Mouse (Mus musculus): ENCODE data around the gene Clk1.

The Clk1 gene

DNA sequence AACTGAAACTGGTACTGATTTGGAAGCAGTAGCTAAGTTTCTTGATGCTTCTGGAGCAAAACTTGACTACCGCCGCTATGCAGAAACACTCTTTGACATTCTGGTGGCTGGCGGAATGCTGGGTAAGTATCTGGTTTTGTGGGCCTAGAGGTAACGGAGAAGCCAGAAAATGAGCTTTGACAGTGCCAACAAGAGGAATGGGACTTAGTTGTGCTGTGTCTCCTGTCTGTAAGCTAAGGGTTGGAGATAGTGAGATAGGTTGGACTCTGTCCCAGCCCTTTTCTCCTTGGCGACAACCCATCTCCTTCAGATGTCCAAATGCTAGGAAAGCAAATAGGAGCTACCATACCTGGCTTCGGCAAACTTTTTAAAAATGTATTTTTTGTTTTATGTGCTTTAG is 26.1 kb downstream of the Clk1 start:
- H3K4me1 ChIP-seq (replicated peaks; ENCODE audit: low read depth, low read length): peaks cover 71% of the 10 kb centered on the region
- peaks cover 84% of the 10 kb centered on the region for H3K36me3 ChIP-seq (ENCODE audit: insufficient read depth, low read length)
- H3K4me3 ChIP-seq (replicated peaks; ENCODE audit: low read length): no peak overlapping the region
- TF ChIP-seq POU5F1 (IDR thresholded peaks at IDR 0.05; ENCODE audit: borderline replicate concordance, low read length): no peak
- TF ChIP-seq NANOG (IDR thresholded peaks at IDR 0.05; ENCODE audit: borderline replicate concordance, low read length): no peak
- no peak for TF ChIP-seq CTCF (conservative IDR thresholded peaks at IDR 0.05; ENCODE audit: low read length)
- H3K9me3 ChIP-seq (ENCODE audit: low read length): no peaks in the 10 kb centered on the region
- H3K27me3 ChIP-seq (ENCODE audit: insufficient read depth, low read length): no peaks in the 10 kb centered on the region

GRCm38 (mm10) chr1:58396179-58396578 is 27.7 kb downstream of the Clk1 start:
- H3K4me1 ChIP-seq (replicated peaks; ENCODE audit: low read depth, low read length): peaks cover 65% of the 10 kb centered on the region
- H3K27me3 ChIP-seq (ENCODE audit: insufficient read depth, low read length): no peaks in the 10 kb centered on the region
- H3K36me3 ChIP-seq (ENCODE audit: insufficient read depth, low read length): peaks cover 69% of the 10 kb centered on the region

DNA sequence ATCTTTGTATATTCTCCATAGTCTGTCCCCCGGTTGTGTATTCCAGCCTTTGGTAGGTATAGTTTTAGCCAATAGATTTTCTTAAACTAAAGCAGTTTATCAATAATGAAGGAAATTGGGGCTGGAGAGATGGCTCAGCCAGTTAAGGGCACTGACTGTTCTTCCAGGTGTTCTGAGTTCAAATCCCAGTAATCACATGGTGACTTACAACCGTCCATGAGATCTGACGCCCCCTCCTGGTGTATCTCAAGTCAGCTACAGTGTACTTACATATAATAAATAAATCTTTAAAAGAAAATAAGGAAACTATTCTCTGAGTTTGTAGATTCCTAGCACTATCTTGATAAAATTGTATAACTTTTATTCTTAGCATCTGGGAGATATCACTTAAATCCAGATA is 28.5 kb downstream of the Clk1 start:
- Histone ChIP-seq H3K36me3 (ENCODE audit: insufficient read depth, low read length) (peaks cover 60% of the 10 kb centered on the region), H3K9me3 (ENCODE audit: low read length) (no peaks in the 10 kb centered on the region), H3K4me3 (replicated peaks; ENCODE audit: low read length) (peak overlapping the region; percentile 91; the same call in 1 of the 2 replicates), H3K27me3 (ENCODE audit: insufficient read depth, low read length) (no peaks in the 10 kb centered on the region), H3K4me1 (replicated peaks; ENCODE audit: low read depth, low read length) (peaks cover 61% of the 10 kb centered on the region)
- TF ChIP-seq POU5F1 (IDR thresholded peaks at IDR 0.05; ENCODE audit: borderline replicate concordance, low read length) (no peak), NANOG (IDR thresholded peaks at IDR 0.05; ENCODE audit: borderline replicate concordance, low read length) (no peak), CTCF (conservative IDR thresholded peaks at IDR 0.05; ENCODE audit: low read length) (no peak; the same call in 1 of the 2 replicates)

More at GRCm38 (mm10) chr1:58396179-58396578, 27.7 kb downstream of the Clk1 start:
- H3K9me3 ChIP-seq (ENCODE audit: low read length): no peaks in the 10 kb centered on the region
- H3K4me3 ChIP-seq (replicated peaks; ENCODE audit: low read length): no peak overlapping the region
- no peak for TF ChIP-seq NANOG (IDR thresholded peaks at IDR 0.05; ENCODE audit: borderline replicate concordance, low read length)
- peak; percentile 26 for TF ChIP-seq CTCF (conservative IDR thresholded peaks at IDR 0.05; ENCODE audit: low read length)

GRCm38 (mm10) chr1:58393284-58394195 is 30.3 kb downstream of the Clk1 start:
- TF ChIP-seq CTCF (conservative IDR thresholded peaks at IDR 0.05; ENCODE audit: low read length) (no peak), POU5F1 (IDR thresholded peaks at IDR 0.05; ENCODE audit: borderline replicate concordance, low read length) (no peak), NANOG (IDR thresholded peaks at IDR 0.05; ENCODE audit: borderline replicate concordance, low read length) (no peak)
- Histone ChIP-seq H3K4me3 (replicated peaks; ENCODE audit: low read length) (peak overlapping the region; percentile 91), H3K9me3 (ENCODE audit: low read length) (no peaks in the 10 kb centered on the region), H3K4me1 (replicated peaks; ENCODE audit: low read depth, low read length) (peaks cover 50% of the 10 kb centered on the region), H3K27me3 (ENCODE audit: insufficient read depth, low read length) (no peaks in the 10 kb centered on the region), H3K36me3 (ENCODE audit: insufficient read depth, low read length) (peaks cover 42% of the 10 kb centered on the region)

DNA sequence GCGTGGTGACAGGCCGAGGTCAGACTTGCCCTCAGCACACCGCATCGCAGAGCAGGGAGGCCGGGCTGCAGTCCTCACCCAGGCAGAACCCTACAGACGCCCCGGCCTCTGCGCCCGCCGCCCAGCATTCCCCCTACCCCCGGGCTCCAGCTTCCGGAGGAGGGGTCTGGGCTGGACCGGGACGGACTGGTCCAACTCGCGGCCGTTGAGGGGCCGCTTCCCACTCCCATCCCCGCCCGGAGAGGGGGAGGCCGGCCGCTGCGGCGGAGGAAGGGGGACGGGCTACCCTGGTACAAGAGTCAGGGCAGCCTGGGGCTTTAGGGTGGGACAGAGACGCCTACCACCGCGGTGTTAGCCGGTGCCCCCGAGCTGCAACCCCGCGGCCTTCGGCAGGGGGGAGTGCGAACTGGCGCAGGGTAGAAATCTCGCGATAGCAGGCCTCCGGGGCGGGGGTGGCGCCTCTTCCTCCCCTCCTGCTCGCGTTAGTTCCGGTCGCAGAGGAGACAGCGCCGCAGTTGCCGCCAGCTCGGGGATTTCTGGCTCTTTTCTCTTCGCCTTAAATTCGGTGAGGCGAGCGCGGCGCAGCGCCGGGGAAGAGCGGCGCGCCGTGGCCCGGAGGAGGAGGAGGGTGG is 31.1 kb downstream of the Clk1 start, which contains the start of gene Bzw1:
TSS of gene Bzw1 (plus strand) at position 247 of the 632 bp plus-strand sequence.
- H3K36me3 ChIP-seq (ENCODE audit: insufficient read depth, low read length): peaks cover 35% of the 10 kb centered on the region
- H3K4me3 ChIP-seq (replicated peaks; ENCODE audit: low read length): peak within 1 kb of the TSS; percentile 91
- H3K4me1 ChIP-seq (replicated peaks; ENCODE audit: low read depth, low read length): peaks cover 47% of the 10 kb centered on the region
- H3K27me3 ChIP-seq (ENCODE audit: insufficient read depth, low read length): no peaks in the 10 kb centered on the region
- H3K9me3 ChIP-seq (ENCODE audit: low read length): no peaks in the 10 kb centered on the region
- TF ChIP-seq CTCF (conservative IDR thresholded peaks at IDR 0.05; ENCODE audit: low read length) (no peak), POU5F1 (IDR thresholded peaks at IDR 0.05; ENCODE audit: borderline replicate concordance, low read length) (no peak)

- TF ChIP-seq NANOG (IDR thresholded peaks at IDR 0.05; ENCODE audit: borderline replicate concordance, low read length) (no peak), CTCF (conservative IDR thresholded peaks at IDR 0.05; ENCODE audit: low read length) (no peak), POU5F1 (IDR thresholded peaks at IDR 0.05; ENCODE audit: borderline replicate concordance, low read length) (no peak)
- peaks cover 30% of the 10 kb centered on the region for H3K36me3 ChIP-seq (ENCODE audit: insufficient read depth, low read length)
- no peaks in the 10 kb centered on the region for H3K27me3 ChIP-seq (ENCODE audit: insufficient read depth, low read length)
- H3K9me3 ChIP-seq (ENCODE audit: low read length): no peaks in the 10 kb centered on the region
- peak overlapping the region; percentile 76 for H3K4me3 ChIP-seq (replicated peaks; ENCODE audit: low read length)
- H3K4me1 ChIP-seq (replicated peaks; ENCODE audit: low read depth, low read length): peaks cover 42% of the 10 kb centered on the region
Observed at GRCm38 (mm10) chr1:58392268-58392651, 31.6 kb downstream of the Clk1 start.

DNA sequence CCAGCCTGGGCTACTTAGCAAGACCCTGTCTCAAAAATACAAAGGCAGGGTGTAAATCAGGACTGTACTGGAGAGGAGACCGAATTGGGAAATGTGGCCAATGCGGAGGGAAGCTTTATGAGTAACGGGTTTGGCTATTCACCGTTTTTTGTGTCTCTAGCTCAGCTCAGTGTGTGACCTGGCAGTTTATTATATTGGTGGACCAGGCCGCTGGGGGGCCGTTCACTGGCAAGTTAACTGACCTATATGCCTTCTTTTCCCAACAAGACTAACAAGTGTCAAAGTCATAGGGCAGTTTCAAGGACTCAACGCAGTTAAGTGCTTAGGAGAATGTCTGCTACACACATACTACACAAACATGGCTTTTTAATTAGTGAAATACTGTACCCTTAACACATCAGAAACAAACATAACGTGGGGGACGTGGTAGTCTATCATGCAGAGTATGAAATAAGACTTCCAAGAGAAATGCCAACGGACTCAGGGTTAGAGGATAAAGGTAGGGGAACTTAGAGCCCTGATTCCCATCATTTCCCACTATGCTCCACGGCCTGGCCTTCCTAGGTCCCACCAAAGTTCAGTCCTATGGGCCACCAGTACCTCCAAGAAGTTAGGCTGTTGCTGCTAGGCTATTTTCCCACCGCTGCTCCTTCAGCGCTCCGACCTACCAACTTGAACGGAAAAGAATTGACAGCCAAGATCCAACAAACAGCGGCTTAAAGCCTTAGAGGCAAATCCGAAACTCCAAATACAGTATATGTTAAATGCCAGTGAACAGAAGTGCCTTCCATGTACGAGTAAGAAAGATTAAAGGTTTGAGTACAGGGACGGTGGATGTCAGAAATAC is 32.2 kb downstream of the Clk1 start:
- no peak for TF ChIP-seq POU5F1 (IDR thresholded peaks at IDR 0.05; ENCODE audit: borderline replicate concordance, low read length)
- TF ChIP-seq CTCF (conservative IDR thresholded peaks at IDR 0.05; ENCODE audit: low read length): no peak
- TF ChIP-seq NANOG (IDR thresholded peaks at IDR 0.05; ENCODE audit: borderline replicate concordance, low read length): no peak
- Histone ChIP-seq H3K4me3 (replicated peaks; ENCODE audit: low read length) (peak overlapping the region; percentile 76), H3K4me1 (replicated peaks; ENCODE audit: low read depth, low read length) (peaks cover 36% of the 10 kb centered on the region), H3K27me3 (ENCODE audit: insufficient read depth, low read length) (no peaks in the 10 kb centered on the region), H3K36me3 (ENCODE audit: insufficient read depth, low read length) (peaks cover 27% of the 10 kb centered on the region), H3K9me3 (ENCODE audit: low read length) (no peaks in the 10 kb centered on the region)
